Mouse (Mus musculus) heart, adult 2 months (tissue): ENCODE results near the gene Extl2.
A peak's percentile ranks its signal among the peaks of the same experiment; 100 is the strongest.

Source experiments
- CTCF ChIP-seq: fragments of 200-600 bp; IDR thresholded peaks from 2 replicates; pipeline ENCODE4 v1.8.1; 2022; ENCODE audit warnings: antibody characterized with exemption, mild to moderate bottlenecking, moderate library complexity
- POLR2A ChIP-seq: fragments of 200-500 bp; IDR thresholded peaks from 2 replicates; pipeline ENCODE4 v1.6.1; 2011; ENCODE audit warnings: mild to moderate bottlenecking, low read depth, low read length, control low read depth; ENCODE audit not compliant: insufficient read depth

DNA sequence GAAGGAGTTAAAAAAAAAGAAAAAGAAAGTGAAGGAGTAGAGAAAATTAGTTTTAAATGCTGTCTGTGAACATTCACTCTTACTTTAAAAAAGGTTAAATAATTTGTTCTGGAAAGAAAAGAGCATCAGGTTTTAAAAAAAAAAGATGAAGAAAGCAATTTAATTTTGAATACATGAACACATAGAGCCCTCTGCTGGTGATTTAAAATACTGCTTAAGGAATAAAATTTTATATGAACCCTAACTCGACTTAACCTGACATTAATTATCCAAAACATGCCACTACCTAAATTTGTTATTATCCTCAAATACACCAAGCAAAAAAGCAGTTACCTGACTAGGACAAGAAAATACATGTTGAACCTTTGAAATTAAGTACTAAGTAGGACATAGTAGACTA lies 28.3 kb upstream of the Extl2 start:
- TF ChIP-seq CTCF (peak; percentile 86), POLR2A (no peak)
